Comparison of ENCODE assay signal across 20 mouse cellular contexts in the genomic region with DNA sequence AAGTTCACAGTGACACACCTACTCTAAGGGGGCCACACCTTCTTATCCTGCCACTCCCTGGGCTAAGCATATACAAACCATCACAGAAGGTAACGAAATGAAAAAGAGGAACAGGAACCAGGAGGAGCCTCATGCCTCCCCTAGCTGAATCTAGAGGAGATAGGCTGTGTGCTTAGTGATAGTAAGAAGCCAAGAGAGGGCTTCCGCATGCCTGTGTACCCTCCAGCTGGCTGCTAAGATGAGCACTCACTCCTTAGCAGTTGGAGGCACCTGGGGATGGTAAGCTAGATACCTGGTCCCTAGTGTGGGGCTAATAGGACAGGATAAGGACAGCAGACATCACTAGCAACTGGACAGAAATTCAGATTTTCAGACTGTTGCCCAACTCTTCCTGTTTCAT.
DNase-seq lines count a peak whose midpoint lies in the region; ATAC-seq lines count a peak whose summit lies in the region.
"Had no signal": no experiment of that assay in that cellular context is flagged by ENCODE, and none has a peak within 500 bp of the region (broad histone marks: within the 10 kb centered on the region; RNA-seq: fewer than 3 reads in every experiment).

No protein-coding gene starts in this region.

- no peak overlapping the region for H3K9ac ChIP-seq in liver, embryonic 12.5 days
- H3K9ac ChIP-seq: embryonic facial prominence, embryonic 12.5 days had no signal

- no peak overlapping the region for H3K4me2 ChIP-seq in liver, embryonic 12.5 days
- H3K4me2 ChIP-seq: embryonic facial prominence, embryonic 12.5 days; midbrain, embryonic 11.5 days had no signal

- no peaks in the 10 kb centered on the region for H3K36me3 ChIP-seq in liver, embryonic 12.5 days
- H3K36me3 ChIP-seq: embryonic facial prominence, embryonic 12.5 days; hindbrain, embryonic 10.5 days had no signal

- DNase-seq in liver (no peak), A20 (ENCODE audit: low read depth, low spot score) (peak; percentile 41)
- peak; percentile 48 to 58 for DNase-seq in monocyte, adult 2 months (ENCODE audit: low read depth in 1 of 2, low spot score in 2 of 2)
- DNase-seq in thymus, postnatal 0 days (ENCODE audit: low spot score), result no peak
- DNase-seq in adrenal gland, adult 8-10 months, result no peak
- DNase-seq in cerebellum, postnatal 4 days (ENCODE audit: low spot score in 2 of 2), result no peak
- DNase-seq: cerebellum, adult 11-12 months; cerebellum, postnatal 36 days; kidney, adult 2 months; kidney, postnatal 14 days; retina, postnatal 1 day; right cerebral cortex, postnatal 4 days; thymus, postnatal 14 days had no signal

- WGBS in liver, embryonic 12.5 days (ENCODE audit: insufficient replicate concordance), result 32% methylated on average over 2 of the region's 2 CpGs

- ATAC-seq in liver, embryonic 12.5 days, result peak; percentile 28; the same call in 1 of the 2 replicates
- ATAC-seq in granulocyte monocyte progenitor cell, adult 5-6 weeks (replicated peaks; ENCODE audit: poor library complexity, severe bottlenecking), result peak; percentile 55
- ATAC-seq: forebrain, embryonic 16.5 days had no signal

- H3K9me3 ChIP-seq in liver, embryonic 12.5 days (replicated peaks), result no peaks in the 10 kb centered on the region
- H3K9me3 ChIP-seq: embryonic facial prominence, embryonic 12.5 days; hindbrain, embryonic 10.5 days had no signal

- no peaks in the 10 kb centered on the region for H3K27me3 ChIP-seq in liver, embryonic 12.5 days (replicated peaks)
- H3K27me3 ChIP-seq: embryonic facial prominence, embryonic 12.5 days had no signal

- no peaks in the 10 kb centered on the region for H3K4me1 ChIP-seq in liver, embryonic 12.5 days
- H3K4me1 ChIP-seq: embryonic facial prominence, embryonic 12.5 days had no signal

- no peak overlapping the region for H3K27ac ChIP-seq in liver, embryonic 12.5 days
- H3K27ac ChIP-seq: embryonic facial prominence, embryonic 12.5 days; hindbrain, embryonic 10.5 days; stomach, postnatal 0 days had no signal

- no peak overlapping the region for H3K4me3 ChIP-seq in liver, embryonic 12.5 days
- H3K4me3 ChIP-seq: embryonic facial prominence, embryonic 12.5 days; hindbrain, embryonic 10.5 days had no signal

Comparison
In these comparisons a context has a peak if more than half of its experiments do, and no peak if none do; other contexts are left out.
1. DNase-seq: peak in A20 (single experiment) and monocyte, adult 2 months (2 of 2); none in liver (single experiment), thymus, postnatal 0 days (single experiment), adrenal gland, adult 8-10 months (single experiment) and cerebellum, postnatal 4 days (0 of 2).